Mouse (Mus musculus) testis, adult 2 months (tissue): ENCODE measurements around the gene Ptcd2.

ENCODE experiments used
- CTCF ChIP-seq: fragments of 200-500 bp; IDR thresholded peaks from 2 replicates; pipeline ENCODE4 v1.5.1; 2012; ENCODE audit warnings: low read depth, mild to moderate bottlenecking, inconsistent platforms, low read length, moderate library complexity; ENCODE audit not compliant: control insufficient read depth, insufficient read depth, insufficient replicate concordance
- POLR2A ChIP-seq: fragments of 200-500 bp; IDR thresholded peaks from 2 replicates; pipeline ENCODE4 v1.6.1; 2012; ENCODE audit warnings: low read depth, mild to moderate bottlenecking, inconsistent platforms, low read length, moderate library complexity; ENCODE audit not compliant: control insufficient read depth

- TF ChIP-seq CTCF (no peak), POLR2A (no peak)
Observed at GRCm38 (mm10) chr13:99350009-99350408, 5.5 kb upstream of the Ptcd2 start.
